Mouse (Mus musculus) CH12.LX (cell line): ENCODE measurements at regions not wholly inside any gene's neighbourhood (a gene's known extent, or its start where the extent isn't known, plus 50 kb on each side); places are given as distances from the start of the nearest gene placed in this dataset.

ENCODE experiments used
- BHLHE40 ChIP-seq: IDR thresholded peaks from 2 replicates; pipeline ENCODE4 v1.6.1; 2011; ENCODE audit warnings: mild to moderate bottlenecking, low read depth, low read length, improper control_type of control experiment
- CHD1 ChIP-seq: IDR thresholded peaks from 2 replicates; pipeline ENCODE4 v1.6.1; 2012; ENCODE audit warnings: low read depth, low read length, improper control_type of control experiment, inconsistent platforms
- CTCF ChIP-seq, 2 experiments: IDR thresholded peaks in 1 of 2; conservative IDR thresholded peaks in 1 of 2; 2 replicates each; pipeline ENCODE4 v1.5.1; 2011 to 2012; ENCODE audit warnings: low read depth in 2 of 2, low read length in 2 of 2, improper control_type of control experiment in 1 of 2, inconsistent platforms in 1 of 2, mild to moderate bottlenecking in 1 of 2, moderate library complexity in 1 of 2
- EP300 ChIP-seq: IDR thresholded peaks from 2 replicates; pipeline ENCODE4 v1.6.1; 2011; ENCODE audit warnings: low read length, improper control_type of control experiment
- KAT2A ChIP-seq: IDR thresholded peaks from 2 replicates; pipeline ENCODE4 v1.6.1; 2012; ENCODE audit warnings: low read length, improper control_type of control experiment, inconsistent platforms; ENCODE audit not compliant: insufficient replicate concordance
- MAZ ChIP-seq: IDR thresholded peaks from 2 replicates; pipeline ENCODE4 v1.6.1; 2012; ENCODE audit warnings: low read depth, mild to moderate bottlenecking, inconsistent platforms, low read length, improper control_type of control experiment, moderate library complexity
- POLR2A ChIP-seq: IDR thresholded peaks from 2 replicates; pipeline ENCODE4 v1.6.1; 2011; ENCODE audit warnings: low read depth, mild to moderate bottlenecking, improper control_type of control experiment, low read length
- POLR2AphosphoS2 ChIP-seq: IDR thresholded peaks from 2 replicates; pipeline ENCODE4 v1.6.1; 2011; ENCODE audit warnings: low read depth, low read length, improper control_type of control experiment
- RCOR1 ChIP-seq: conservative IDR thresholded peaks from 2 replicates; pipeline ENCODE4 v1.6.1; 2012; ENCODE audit warnings: low read depth, mild to moderate bottlenecking, inconsistent platforms, low read length, improper control_type of control experiment
- SIN3A ChIP-seq: IDR thresholded peaks from 2 replicates; pipeline ENCODE4 v1.6.1; 2012; ENCODE audit warnings: low read length, improper control_type of control experiment, inconsistent platforms
- USF1 ChIP-seq: IDR thresholded peaks from 2 replicates; pipeline ENCODE4 v1.6.1; 2014; ENCODE audit warnings: low read depth, mild to moderate bottlenecking, inconsistent platforms, low read length, improper control_type of control experiment

GRCm38 (mm10) chr11:63326864-63327263, 198.1 kb downstream of the Pmp22 start:
- no peak for TF ChIP-seq CTCF (conservative IDR thresholded peaks at IDR 0.05 in 1 of 2, IDR thresholded peaks at IDR 0.05 in 1 of 2; ENCODE audit: low read depth in 2 of 2, low read length in 2 of 2)
- no peak for TF ChIP-seq USF1
- TF ChIP-seq RCOR1, result no peak
- TF ChIP-seq MAZ, result no peak
- TF ChIP-seq CHD1, result no peak
- no peak for TF ChIP-seq POLR2AphosphoS2
- no peak for TF ChIP-seq EP300
- no peak for TF ChIP-seq POLR2A
- no peak for TF ChIP-seq SIN3A
- no peak for TF ChIP-seq BHLHE40
- TF ChIP-seq KAT2A, result no peak
